Mouse (Mus musculus): ENCODE measurements at regions not wholly inside any gene's neighbourhood (a gene's known extent, or its start where the extent isn't known, plus 50 kb on each side); places are given as distances from the start of the nearest gene placed in this dataset.

DNA sequence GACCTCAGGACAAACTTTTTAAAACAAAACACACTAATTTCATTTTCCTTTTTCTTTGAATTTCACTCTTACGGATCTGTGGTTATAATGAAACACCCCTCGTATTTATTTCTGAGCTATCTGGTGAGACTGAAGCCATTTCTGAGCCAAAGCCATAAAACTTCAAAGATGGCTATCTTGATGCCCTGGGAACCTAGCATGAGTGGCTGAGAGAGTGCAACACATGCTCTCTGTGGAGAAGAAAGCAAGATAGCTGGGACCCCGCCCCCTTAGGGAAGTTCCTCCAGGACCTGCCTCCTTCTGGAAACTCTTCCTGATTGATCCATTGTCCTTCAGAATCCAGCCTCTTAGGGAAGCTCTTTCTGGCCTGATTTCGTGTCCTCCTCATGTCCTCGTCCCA is 57.6 kb upstream of the Myb start:
- no peak for DNase-seq (ENCODE audit: low spot score in 2 of 2)

DNA sequence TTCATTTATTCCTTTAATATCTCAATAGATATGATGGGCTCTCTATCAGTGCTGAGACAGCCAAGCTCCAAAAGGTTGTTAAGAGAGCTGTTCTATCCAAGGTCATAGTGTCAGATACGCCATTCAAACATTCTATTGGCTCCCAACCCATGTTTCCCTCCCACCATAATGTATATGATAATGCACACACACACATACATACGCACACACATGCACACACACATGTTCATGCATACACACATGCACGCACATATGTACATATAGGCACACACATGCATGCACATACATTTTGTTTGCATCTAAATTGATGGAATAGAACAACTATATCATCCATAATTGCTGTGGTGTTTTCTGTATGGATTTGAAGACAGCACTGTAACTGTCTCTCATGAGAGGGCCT is 60.0 kb upstream of the Myb start:
- no peak for DNase-seq (ENCODE audit: low spot score in 2 of 2)

DNA sequence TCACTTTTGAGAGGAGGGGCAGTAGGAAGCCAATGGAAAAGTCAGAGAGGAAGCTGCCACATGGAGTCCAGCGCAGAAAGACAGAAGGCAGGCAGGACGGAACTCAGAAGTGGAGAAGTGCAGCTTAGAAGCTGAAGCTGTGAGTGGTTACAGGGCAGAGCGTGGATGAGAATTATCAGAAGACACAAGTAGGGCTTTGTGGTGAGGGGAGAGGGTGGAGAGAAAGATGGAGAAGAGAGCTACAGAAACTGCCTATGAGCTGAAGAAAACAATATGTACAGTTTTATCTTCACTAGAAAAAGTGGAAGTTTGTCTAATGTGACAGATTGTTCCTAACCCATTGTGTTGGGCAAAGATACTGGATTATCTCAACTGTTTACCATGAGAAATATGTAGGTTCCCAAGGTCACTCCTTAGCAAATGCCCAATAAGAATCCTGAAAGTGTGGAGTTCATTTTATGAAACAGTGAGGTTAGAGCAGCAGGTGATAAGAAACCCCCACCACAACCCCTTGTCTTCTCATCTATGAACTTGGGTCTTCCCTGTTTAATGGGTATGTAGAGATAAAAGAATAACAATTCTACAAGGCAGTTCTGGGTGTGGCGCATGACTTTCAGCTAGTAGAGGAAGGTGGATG is 60.6 kb upstream of the Myb start:
- DNase-seq (ENCODE audit: low spot score in 2 of 2), result peak in 1 of 2 experiments; percentile 50

DNA sequence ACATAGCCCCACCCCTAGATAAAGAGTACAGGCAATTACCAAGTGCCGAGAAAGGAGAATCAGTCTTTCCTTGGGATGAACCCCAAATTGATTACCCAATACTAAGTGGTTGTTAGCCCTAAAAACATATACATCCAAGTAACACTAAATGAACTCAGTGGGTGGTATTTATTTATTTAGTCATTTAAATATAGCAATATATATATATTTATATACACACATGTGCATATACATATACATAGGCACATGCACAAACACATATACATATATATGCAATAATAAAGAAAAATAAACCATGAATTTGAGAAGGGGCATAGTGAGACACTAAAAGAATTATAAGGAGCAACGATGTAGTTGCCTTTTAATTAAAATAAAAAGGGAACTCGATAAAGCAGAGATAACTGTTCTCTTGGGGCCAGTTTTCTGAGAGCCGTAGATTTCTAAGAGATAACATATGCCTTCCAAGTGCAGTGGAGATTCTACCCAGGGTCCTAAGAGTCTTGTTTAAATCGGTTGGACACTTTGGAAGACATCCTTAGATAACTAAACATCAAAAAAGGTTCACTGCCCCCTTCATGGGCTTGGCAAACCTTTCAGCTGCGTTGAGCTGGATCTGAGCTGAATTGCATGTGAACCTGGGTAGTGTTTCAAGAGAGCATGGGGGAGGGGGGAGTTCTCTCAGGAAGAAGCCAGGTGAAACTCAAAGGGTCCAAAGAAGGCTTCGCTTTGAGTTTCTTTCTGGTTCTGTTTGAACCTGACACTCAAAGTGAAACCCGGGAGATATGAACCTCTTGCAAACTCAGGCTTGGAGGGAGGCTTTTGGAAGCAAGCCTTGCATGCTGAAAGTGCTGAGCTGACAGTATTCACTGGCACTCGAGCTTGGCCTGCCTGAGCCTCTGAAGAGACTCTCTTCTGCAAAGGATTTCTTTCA is 61.6 kb upstream of the Myb start:
- DNase-seq (ENCODE audit: low spot score in 2 of 2), result peak in 1 of 2 experiments; percentile 54

DNA sequence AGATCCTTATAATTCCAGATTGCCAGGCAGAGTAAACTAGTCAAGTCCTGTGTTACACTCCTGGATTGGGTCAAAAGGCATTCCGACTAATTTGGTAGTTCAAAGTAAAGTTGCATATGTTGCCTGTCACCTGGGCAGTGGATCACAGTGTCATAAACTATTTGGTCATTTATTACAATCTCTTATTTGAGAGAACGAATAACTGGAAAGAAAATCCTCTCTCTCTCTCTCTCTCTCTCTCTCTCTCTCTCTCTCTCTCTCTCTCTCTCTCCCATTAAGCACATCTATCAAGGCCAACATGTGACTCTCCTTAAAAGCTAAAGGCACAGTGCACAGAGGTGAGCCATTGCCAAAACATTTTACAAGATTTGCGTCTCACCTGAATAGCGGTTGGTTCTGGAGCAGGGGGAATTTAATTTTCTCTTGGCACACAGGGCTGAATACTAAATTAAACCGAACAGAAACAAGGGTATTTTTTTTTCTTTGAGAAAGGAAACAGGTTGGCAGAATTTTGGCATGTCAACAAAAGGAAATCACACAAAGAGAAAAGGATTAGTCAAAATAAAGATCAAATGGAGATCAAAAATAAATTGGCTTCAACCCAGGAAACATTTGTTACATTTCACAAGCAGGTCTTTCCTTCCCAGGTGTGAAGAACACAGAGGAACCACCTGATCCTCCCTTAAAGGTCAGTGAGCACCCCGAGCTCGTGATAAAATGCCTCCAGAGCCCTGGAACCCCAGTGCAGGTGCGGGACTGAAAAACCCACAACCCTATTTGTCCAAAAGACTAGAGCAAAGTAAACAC is 62.5 kb upstream of the Myb start:
- DNase-seq (ENCODE audit: low spot score in 2 of 2), result peak in 1 of 2 experiments; percentile 44

DNA sequence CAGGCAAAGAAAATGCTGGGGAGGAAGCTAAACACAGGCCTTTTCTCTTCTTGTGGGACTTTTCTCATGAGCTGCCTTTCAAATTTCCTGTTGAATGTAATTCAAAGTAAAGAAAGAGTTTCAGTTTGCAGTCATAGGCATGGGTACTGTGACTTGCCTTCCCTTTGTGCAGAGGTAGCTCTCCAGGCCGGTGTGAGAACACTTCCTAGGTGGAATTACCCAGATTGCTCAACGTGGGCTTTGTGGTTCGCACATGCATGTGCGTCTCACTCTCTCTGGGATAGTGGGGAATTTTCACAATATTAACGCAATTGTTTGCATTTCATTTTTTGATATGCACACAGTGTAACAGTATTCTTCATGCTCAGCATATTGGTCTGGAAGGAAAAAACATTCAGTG is 63.4 kb upstream of the Myb start:
- DNase-seq (ENCODE audit: low spot score in 2 of 2), result no peak

DNA sequence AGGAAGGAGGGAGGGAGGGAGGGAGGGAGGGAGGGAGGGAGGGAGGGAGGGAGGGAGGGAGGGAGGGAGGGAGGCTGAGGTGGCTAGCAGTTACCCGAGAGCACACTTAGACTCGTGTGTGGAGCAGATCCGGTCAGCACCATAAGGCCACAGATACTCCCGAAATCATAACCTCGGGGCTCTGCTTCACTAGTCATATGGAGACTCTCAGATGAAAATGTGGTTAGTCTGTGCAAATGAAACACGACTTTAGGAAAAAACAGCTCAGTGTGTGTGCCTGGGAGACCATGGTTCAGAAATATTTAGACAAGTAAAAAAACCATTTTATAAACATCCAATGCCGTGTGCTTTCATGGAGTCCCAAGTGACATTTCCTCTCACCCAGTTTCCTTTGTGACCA is 65.4 kb upstream of the Myb start:
- no peak for DNase-seq (ENCODE audit: low spot score in 2 of 2)

DNA sequence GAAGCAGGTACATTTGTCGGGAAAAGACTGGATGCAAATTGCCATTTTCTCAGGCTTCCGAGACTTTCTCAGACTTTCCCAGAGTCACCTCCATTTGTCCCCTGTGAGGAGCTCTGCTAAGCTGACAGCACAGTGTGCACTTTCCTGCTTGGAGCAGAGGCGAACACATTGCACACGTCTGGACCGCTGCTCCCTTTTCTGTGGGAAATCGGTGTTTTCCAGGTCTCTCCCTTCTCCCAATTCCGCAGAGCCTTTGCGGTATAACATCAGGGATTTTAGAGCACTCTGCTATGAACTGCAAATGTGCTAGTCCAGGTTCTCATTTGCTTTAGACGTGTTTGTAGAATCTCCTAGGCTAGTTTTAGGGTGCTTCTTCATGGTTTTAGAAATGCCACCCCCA is 67.0 kb upstream of the Myb start:
- DNase-seq (ENCODE audit: low spot score in 2 of 2), result peak in 1 of 2 experiments; percentile 52

DNA sequence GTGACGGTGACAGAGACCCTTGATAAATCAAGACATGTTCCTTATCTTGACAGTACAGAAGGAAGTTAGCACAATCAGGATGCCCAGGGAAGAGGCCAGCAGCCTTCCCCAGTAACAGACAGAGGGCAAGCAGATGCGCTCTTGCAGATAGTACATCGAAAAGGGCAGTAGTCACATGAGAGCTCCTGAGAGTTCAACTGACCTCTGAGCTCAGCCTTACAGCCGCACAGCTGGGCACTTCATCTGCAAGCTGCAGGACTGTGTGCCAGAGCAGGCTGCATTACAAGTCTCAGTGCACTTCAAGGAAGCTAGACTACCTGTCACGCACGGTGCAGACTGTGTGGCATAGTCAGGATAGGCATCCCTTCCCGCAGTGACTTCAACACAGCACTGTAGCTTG is 67.2 kb upstream of the Hbs1l start:
- peak; percentile 24 to 62 for DNase-seq (ENCODE audit: low spot score in 2 of 2)

DNA sequence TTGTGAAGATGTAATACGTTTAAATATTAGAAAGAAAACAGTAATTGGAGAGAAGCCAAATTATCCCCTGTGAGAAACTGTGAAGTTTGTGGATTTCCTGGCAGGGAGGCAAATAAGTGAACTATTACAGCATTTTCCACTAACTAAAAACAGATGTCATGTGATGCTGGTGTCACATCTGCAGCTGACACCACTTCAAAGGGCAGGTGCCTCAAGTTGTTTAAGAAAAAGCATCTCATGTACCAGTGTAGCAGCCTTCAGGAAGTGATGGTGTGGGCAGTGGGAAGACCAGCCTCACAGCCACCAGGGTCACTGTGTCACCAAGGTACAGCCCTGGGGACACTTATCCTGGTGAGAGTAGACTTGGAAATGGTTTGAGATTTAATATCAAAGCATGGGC is 60.6 kb upstream of the Hbs1l start:
- no peak for DNase-seq (ENCODE audit: low spot score in 2 of 2)

DNA sequence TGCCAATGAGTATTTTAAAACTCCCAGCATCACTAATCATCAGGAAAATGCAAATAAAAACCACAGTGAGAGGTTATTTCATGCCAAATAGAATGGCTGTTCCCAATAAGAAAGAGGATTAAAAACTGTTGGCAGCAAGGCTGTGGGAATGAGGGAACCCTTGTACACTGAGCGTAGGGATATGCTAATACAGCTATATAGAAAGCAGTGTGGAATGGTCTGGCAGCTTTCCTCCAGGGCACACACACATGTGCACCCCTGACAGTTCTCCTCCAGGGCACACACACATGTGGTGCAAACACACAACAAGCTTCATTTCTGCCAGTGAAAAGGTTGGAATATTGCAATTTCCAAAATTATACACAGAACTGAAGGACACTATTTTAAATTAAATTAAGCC is 58.8 kb upstream of the Hbs1l start:
- DNase-seq (ENCODE audit: low spot score in 2 of 2), result no peak

DNA sequence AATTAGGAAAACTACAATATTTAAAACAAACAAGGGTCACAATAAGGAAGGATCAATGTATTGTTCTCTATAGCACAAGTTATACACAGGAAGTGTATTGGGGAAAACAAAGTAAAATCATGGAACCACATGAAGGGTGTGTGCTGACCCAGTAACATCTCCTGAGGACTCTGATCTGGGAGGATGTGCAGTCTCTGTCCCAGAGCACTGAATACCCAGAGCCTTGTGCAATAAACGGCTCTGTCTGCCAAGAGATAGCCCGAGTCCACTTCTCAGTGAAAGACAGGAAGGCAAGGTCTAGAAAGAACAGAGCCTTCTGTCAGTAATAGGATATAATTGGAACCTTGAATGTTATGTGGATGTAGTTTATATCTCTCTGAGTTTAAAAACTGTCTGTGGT is 56.3 kb upstream of the Hbs1l start:
- no peak for DNase-seq (ENCODE audit: low spot score in 2 of 2)

DNA sequence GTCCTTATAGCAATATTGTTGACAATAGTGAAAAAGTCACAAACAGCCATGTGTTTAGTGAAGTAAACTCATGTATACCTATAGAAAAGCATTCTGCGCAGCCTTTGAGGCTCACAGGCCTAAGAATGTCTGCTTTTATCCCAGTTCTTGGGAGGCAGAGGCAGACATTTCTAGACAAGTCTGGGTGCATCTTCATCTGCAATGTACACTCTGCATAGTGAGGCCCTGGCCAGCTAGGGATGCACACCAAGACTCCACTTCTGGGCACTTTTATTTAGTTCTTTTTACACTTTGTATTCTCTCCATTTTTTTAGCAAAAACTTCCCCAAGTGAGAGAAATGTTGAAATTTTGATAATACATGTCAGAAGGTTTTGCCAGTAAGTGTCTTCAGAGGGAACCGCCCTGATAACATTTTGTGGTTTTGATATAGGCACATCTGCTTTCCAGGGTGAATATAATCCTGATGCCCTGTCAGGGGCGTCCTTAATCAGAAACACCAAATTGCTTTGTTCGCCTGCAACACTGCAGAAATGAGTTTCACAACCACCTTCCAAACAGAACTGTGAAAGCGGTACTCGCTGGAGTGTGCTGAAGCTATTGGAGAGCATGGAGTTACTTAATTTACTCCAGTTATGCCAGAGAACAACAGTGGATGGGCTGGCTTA is 54.1 kb upstream of the Hbs1l start:
- DNase-seq (ENCODE audit: low spot score in 2 of 2), result no peak

DNA sequence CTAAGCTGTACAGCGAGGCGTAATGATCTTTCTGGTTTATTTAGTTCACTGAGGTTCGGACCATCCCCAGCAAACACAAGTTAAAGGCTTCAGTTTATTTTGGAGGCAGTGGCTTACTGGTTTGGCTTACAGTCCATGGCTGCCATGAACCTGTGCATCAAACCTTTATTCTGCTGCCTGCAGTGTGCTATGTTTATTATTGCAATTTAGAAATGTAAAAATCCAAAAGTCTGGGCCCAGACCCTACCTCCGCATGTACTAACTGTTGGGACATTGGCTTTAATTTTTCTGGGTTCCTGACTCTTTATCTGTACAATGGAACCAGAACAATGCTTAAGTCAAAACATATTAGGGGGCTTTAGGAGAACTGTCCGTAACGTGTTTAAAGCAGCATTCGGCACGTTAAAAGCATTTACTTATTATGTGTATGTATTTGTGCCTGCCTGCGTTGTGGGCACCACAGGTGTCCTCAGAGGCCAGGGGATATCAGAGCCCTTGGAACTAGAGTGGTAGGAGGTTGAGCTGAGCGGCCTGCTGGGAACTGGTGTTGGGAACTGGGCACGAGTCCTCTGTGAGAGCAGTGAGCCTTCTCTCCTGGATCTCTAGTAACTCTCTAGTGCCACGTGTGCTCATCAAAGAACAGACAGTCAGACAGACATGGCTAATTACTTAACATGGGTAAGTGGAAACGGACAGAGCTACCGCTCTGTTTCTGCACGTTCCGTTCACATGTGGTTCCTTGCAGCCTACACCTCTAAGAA is 53.1 kb upstream of the Hbs1l start:
- DNase-seq (ENCODE audit: low spot score in 2 of 2), result no peak

DNA sequence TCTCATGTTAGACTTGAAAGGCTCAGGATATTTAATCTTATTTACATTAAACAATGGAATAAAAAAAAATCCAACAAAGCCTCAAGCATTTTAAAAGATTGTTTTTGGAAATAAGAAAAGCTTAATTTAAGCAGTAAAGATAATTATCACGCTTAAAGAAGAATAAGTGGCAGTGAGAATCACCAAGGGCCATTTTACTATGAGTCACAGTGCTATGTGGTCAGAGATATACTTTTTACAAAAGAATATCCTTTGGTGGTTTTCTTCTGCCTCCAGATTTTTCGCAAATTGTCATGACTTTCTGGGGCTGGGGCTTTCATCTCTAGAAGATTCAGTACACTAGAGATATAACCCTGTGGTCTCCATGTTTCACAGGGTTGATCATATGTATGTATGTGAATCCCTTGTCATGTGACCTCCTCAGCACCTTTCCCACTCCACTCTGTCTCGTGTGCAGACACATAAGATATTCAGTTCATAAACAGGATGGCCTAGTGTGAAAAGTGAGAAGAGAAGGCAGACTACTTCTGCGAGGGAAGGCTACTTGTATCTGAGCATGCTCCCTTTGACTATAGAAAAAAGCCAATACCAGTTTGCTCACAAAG is 50.8 kb upstream of the Hbs1l start:
- DNase-seq (ENCODE audit: low spot score in 2 of 2), result no peak

DNA sequence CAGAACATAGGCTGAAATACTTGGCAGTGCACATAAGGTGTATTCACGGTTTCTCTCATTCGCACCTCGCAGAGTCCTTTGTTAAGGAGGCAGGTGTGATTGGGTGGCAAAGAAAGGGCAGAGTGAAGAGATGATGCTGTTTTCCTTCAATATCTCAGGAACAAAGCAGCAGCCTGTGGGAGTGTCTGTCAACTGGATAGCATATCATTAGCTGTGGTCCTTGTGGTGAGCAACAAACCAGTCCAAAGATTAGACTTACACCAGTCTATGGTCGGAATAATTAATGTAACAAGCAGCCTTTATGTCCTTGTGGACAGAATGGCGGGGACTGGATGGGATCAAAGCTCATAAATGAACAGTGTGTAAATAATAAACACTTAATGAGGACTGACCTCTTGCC is 50.2 kb upstream of the Hbs1l start:
- no peak for DNase-seq (ENCODE audit: low spot score in 2 of 2)

Data from spleen, postnatal 4 days (tissue).